Mouse (Mus musculus) embryonic facial prominence, embryonic 11.5 days (tissue): ENCODE results near the gene Ccdc127. TPM values are rescaled to one million over a fixed set of nuclear protein-coding genes. Genes with fewer than 3 reads are reported as not detected.

Source experiments
- ATAC-seq: fragments of 200-750 bp; cut with Nextera tagmentation; replicated peaks from 2 replicates; pipeline ENCODE4 v1.8.0; 2017; ENCODE audit warnings: low read depth; ENCODE audit not compliant: insufficient number of reproducible peaks, low FRiP score, low TSS enrichment
- DNase-seq: peaks from one replicate; pipeline ENCODE4 v3.0.0-alpha.2; 2015; ENCODE audit warnings: low spot score
- H3K27ac ChIP-seq: fragments of 300-500 bp; sonication (generic); replicated peaks from 2 replicates; pipeline ENCODE4 v1.5.1; 2014; ENCODE audit warnings: mild to moderate bottlenecking, low read depth, low read length, control low read depth
- H3K27me3 ChIP-seq: fragments of 300-500 bp; sonication (generic); 2 replicates; pipeline ENCODE4 v1.6.1; 2014; ENCODE audit warnings: mild to moderate bottlenecking, low read length, moderate library complexity, mixed read lengths; ENCODE audit not compliant: control insufficient read depth, insufficient read depth
- H3K36me3 ChIP-seq: fragments of 300-500 bp; sonication (generic); replicated peaks from 2 replicates; pipeline ENCODE4 v1.6.1; 2014; ENCODE audit warnings: low read depth, mild to moderate bottlenecking, low read length, moderate library complexity, mixed read lengths; ENCODE audit not compliant: control insufficient read depth, insufficient read depth
- H3K4me1 ChIP-seq: fragments of 300-500 bp; sonication (generic); 2 replicates; pipeline ENCODE4 v1.6.1; 2014; ENCODE audit warnings: low read length, mixed read lengths; ENCODE audit not compliant: control insufficient read depth, insufficient read depth
- H3K4me2 ChIP-seq: fragments of 300-500 bp; sonication (generic); 2 replicates; pipeline ENCODE4 v1.6.1; 2014; ENCODE audit warnings: low read depth, mild to moderate bottlenecking, control low read depth, low read length, moderate library complexity
- H3K4me3 ChIP-seq: fragments of 300-500 bp; sonication (generic); 2 replicates; pipeline ENCODE4 v1.5.1; 2014; ENCODE audit warnings: low read depth, low read length, control low read depth
- H3K9ac ChIP-seq: fragments of 300-500 bp; sonication (generic); replicated peaks from 2 replicates; pipeline ENCODE4 v1.6.1; 2014; ENCODE audit warnings: mild to moderate bottlenecking, control low read depth, low read length
- H3K9me3 ChIP-seq: fragments of 300-500 bp; sonication (generic); replicated peaks from 2 replicates; pipeline ENCODE4 v1.6.1; 2016; ENCODE audit warnings: mild to moderate bottlenecking, low read length, inconsistent platforms, mixed read lengths; ENCODE audit not compliant: control insufficient read depth
- whole genome bisulfite sequencing: fragments of 180-500 bp; shearing (Covaris S2); extraction: QIAGEN DNeasy Blood & Tissue Kit; methylation state at CpG from one replicate; pipeline ENCODE4 v1.1.7; 2014; 5-methylcytosine and 5-hydroxymethylcytosine counted together
- polyA plus RNA-seq: library from polyadenylated mRNA; unstranded; fragments of >200 nt; fragmentation: Nextera tagmentation; extraction: Ambion mirVana; gene quantifications from 2 replicates; pipeline ENCODE4 v1.2.1, GENCODE M21; 2014

Gene Ccdc127
- polyA plus RNA-seq: 69.0 and 73.7 TPM in 2 replicates

- no peaks in the 10 kb centered on the region for H3K4me1 ChIP-seq
- no peak within 1 kb of the TSS; the same call in 1 of the 2 replicates for H3K27ac ChIP-seq
- H3K9ac ChIP-seq: peak within 1 kb of the TSS; percentile 93
- H3K4me2 ChIP-seq: peak within 1 kb of the TSS; percentile 66
- H3K36me3 ChIP-seq: no peaks in the 10 kb centered on the region; the same call in 1 of the 2 replicates
- H3K4me3 ChIP-seq: peak within 1 kb of the TSS; percentile 75
- peak; percentile 96 for ATAC-seq
- H3K27me3 ChIP-seq: no peaks in the 10 kb centered on the region
- no peaks in the 10 kb centered on the region for H3K9me3 ChIP-seq
- WGBS: 2% methylated on average over 57 of the region's 57 CpGs
- DNase-seq: peak; percentile 97
Measured at GRCm38 (mm10) chr13:74349566-74350434, at the start of gene Ccdc127, which contains the start of gene Sdha. Ccdc127 (plus strand) TSS chr13:74350309. Sdha (minus strand) TSS chr13:74350280.

- Histone ChIP-seq H3K9ac (no peak overlapping the region), H3K27ac (no peak overlapping the region), H3K4me1 (no peaks in the 10 kb centered on the region), H3K4me3 (no peak overlapping the region), H3K36me3 (peaks cover 4% of the 10 kb centered on the region; the same call in 1 of the 2 replicates), H3K4me2 (no peak overlapping the region), H3K27me3 (no peaks in the 10 kb centered on the region), H3K9me3 (no peaks in the 10 kb centered on the region)
- peak; percentile 63; the same call in 1 of the 2 replicates for ATAC-seq
- WGBS: 46% methylated on average over 4 of the region's 4 CpGs
- peak; percentile 79 for DNase-seq
Measured at GRCm38 (mm10) chr13:74300925-74301606, 49.0 kb upstream of the Ccdc127 start.

GRCm38 (mm10) chr13:74301607-74301984 lies 48.5 kb upstream of the Ccdc127 start:
- Histone ChIP-seq H3K36me3 (peaks cover 4% of the 10 kb centered on the region; the same call in 1 of the 2 replicates), H3K4me3 (no peak overlapping the region), H3K9me3 (no peaks in the 10 kb centered on the region), H3K27me3 (no peaks in the 10 kb centered on the region), H3K4me1 (no peaks in the 10 kb centered on the region), H3K4me2 (no peak overlapping the region), H3K27ac (no peak overlapping the region), H3K9ac (no peak overlapping the region)
- ATAC-seq: peak; percentile 37; the same call in 1 of the 2 replicates
- no peak for DNase-seq
- WGBS: 74% methylated on average over 6 of the region's 6 CpGs

GRCm38 (mm10) chr13:74302050-74303037 lies 47.8 kb upstream of the Ccdc127 start:
- no peaks in the 10 kb centered on the region for H3K27me3 ChIP-seq
- peaks cover 4% of the 10 kb centered on the region; the same call in 1 of the 2 replicates for H3K36me3 ChIP-seq
- DNase-seq (no peak), ATAC-seq (peak; percentile 57; the same call in 1 of the 2 replicates)
- no peak overlapping the region for H3K27ac ChIP-seq
- H3K4me2 ChIP-seq: no peak overlapping the region
- H3K9ac ChIP-seq: no peak overlapping the region
- H3K9me3 ChIP-seq: no peaks in the 10 kb centered on the region
- no peaks in the 10 kb centered on the region for H3K4me1 ChIP-seq
- WGBS: 82% methylated on average over 10 of the region's 10 CpGs
- no peak overlapping the region for H3K4me3 ChIP-seq

- Histone ChIP-seq H3K36me3 (peaks cover 4% of the 10 kb centered on the region; the same call in 1 of the 2 replicates), H3K9ac (no peak overlapping the region), H3K9me3 (no peaks in the 10 kb centered on the region), H3K4me3 (no peak overlapping the region), H3K4me2 (no peak overlapping the region), H3K27ac (no peak overlapping the region), H3K4me1 (no peaks in the 10 kb centered on the region), H3K27me3 (no peaks in the 10 kb centered on the region)
- ATAC-seq (no peak), DNase-seq (no peak)
- 86% methylated on average over 6 of the region's 6 CpGs for WGBS
Measured at GRCm38 (mm10) chr13:74305380-74305779, 44.7 kb upstream of the Ccdc127 start.

- DNase-seq (no peak), ATAC-seq (no peak)
- H3K27ac ChIP-seq: no peak overlapping the region
- H3K4me3 ChIP-seq: no peak overlapping the region
- WGBS: 88% methylated on average over 1 of the region's 1 CpGs
- H3K4me2 ChIP-seq: no peak overlapping the region
- no peaks in the 10 kb centered on the region for H3K4me1 ChIP-seq
- H3K36me3 ChIP-seq: peaks cover 4% of the 10 kb centered on the region; the same call in 1 of the 2 replicates
- H3K9ac ChIP-seq: no peak overlapping the region
- H3K27me3 ChIP-seq: no peaks in the 10 kb centered on the region
- H3K9me3 ChIP-seq: no peaks in the 10 kb centered on the region
Measured at GRCm38 (mm10) chr13:74305780-74306179, 44.3 kb upstream of the Ccdc127 start.

- Histone ChIP-seq H3K4me1 (no peaks in the 10 kb centered on the region), H3K27ac (no peak overlapping the region), H3K9me3 (no peaks in the 10 kb centered on the region), H3K27me3 (no peaks in the 10 kb centered on the region), H3K4me2 (no peak overlapping the region), H3K4me3 (no peak overlapping the region), H3K36me3 (no peaks in the 10 kb centered on the region), H3K9ac (no peak overlapping the region)
- WGBS: 96% methylated on average over 3 of the region's 3 CpGs
- ATAC-seq (no peak), DNase-seq (no peak)
Measured at GRCm38 (mm10) chr13:74314616-74315015, 35.5 kb upstream of the Ccdc127 start.
